Mouse (Mus musculus): ENCODE results near the gene Pigm. TPM values are rescaled to one million over a fixed set of nuclear protein-coding genes. Genes with fewer than 3 reads are reported as not detected.

Gene Pigm
- total RNA-seq, 2 experiments from 2014 or later = 9.8 to 10.6 TPM

DNA sequence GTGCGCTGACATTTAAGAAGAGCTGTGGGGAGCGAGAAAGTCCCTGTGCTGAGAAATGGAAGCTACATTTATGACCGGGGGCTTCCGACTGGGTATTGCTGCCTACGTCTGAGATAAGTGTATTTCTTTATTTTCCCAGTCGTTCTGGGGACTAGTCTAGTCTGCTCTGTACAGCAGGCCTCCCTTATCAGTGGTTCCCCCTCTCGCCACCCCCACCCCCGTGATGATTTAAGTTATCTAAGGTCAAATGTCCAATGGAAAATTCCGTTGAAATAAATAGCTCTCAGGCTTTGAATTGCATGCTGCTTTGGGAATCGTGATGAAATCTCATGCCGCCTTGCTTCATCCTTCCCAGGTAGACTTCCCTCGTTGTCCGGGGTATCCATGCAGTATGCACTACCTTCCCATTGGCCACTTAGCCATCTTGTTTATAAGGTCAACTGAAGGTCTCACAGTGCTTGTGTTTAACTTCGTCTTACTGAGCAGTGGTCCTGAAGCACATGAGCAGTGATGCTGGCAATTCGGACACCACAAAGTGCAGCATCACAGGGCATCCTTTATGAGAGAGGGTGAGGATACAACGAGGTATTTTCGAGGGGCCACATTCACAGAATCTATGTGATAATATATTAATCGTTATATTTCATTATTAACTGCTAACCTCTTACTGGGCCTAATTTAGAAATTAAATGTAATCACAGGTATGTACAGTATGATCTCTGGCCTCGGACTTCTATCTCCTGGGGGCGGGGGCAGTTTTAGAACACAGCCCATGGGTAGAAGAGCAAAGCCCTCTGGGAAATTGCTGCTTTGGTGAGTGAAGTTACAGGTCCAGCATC, 56.9 kb downstream of the Pigm start:
- no peak for DNase-seq (ENCODE audit: extremely low spot score in 1 of 2, low spot score in 2 of 2)
- intact Hi-C loops (cut with DNase I) = no loop called here

Other genes with a start within 250 kb of the Pigm start
- gene Pex19, start 249.8 kb upstream of the Pigm start, total RNA-seq (2021) = 100 to 1,000 TPM in 1 of 2 experiments, 10 to 100 TPM in 1; 99.1 to 104 TPM
- 10 to 100 TPM; 87.0 to 88.0 TPM for gene Dcaf8, start 228.5 kb upstream of the Pigm start, total RNA-seq (2021)
- 100 to 1,000 TPM; 368 TPM for gene Pea15a, start 169.7 kb upstream of the Pigm start, total RNA-seq (2021)
- 1 to 10 TPM in 1 of 2 experiments, under 1 TPM in 1; 0.49 to 1.3 TPM for gene Casq1, start 156.7 kb upstream of the Pigm start, total RNA-seq (2021)
- gene Atp1a4, start 118.1 kb upstream of the Pigm start, total RNA-seq (2021) = not detected
- gene Igsf8, start 114.9 kb upstream of the Pigm start, total RNA-seq (2021) = 100 to 1,000 TPM; 216 to 226 TPM
- gene Atp1a2, start 78.5 kb upstream of the Pigm start, total RNA-seq (2021) = 100 to 1,000 TPM; 393 to 413 TPM
- gene Kcnj9, start 47.2 kb upstream of the Pigm start, total RNA-seq (2021) = 10 to 100 TPM; 77.8 to 84.5 TPM
- gene Kcnj10, start 35.3 kb upstream of the Pigm start, total RNA-seq (2021) = 10 to 100 TPM; 68.5 to 69.3 TPM
- under 1 TPM; 0.43 to 0.81 TPM for gene Slamf9, start 98.8 kb downstream of the Pigm start, total RNA-seq (2021)
- 10 to 100 TPM; 19.2 to 27.4 TPM for gene Igsf9, start 105.2 kb downstream of the Pigm start, total RNA-seq (2021)
- 10 to 100 TPM; 17.0 to 18.6 TPM for gene Tagln2, start 123.5 kb downstream of the Pigm start, total RNA-seq (2021)
- gene Cfap45, start 144.3 kb downstream of the Pigm start, total RNA-seq (2021) = 1 to 10 TPM; 3.1 to 4.3 TPM
- 1 to 10 TPM in 1 of 2 experiments, under 1 TPM in 1; 0.53 to 1.4 TPM for gene Vsig8, start 179.4 kb downstream of the Pigm start, total RNA-seq (2021)
- not detected for gene Slamf8, start 214.0 kb downstream of the Pigm start, total RNA-seq (2021)
- not detected for gene Fcrl6, start 226.0 kb downstream of the Pigm start, total RNA-seq (2021)

Data from left cerebral cortex, postnatal 10 days (tissue).